ENCODE assay signal across 24 mouse cellular contexts in the genomic region with DNA sequence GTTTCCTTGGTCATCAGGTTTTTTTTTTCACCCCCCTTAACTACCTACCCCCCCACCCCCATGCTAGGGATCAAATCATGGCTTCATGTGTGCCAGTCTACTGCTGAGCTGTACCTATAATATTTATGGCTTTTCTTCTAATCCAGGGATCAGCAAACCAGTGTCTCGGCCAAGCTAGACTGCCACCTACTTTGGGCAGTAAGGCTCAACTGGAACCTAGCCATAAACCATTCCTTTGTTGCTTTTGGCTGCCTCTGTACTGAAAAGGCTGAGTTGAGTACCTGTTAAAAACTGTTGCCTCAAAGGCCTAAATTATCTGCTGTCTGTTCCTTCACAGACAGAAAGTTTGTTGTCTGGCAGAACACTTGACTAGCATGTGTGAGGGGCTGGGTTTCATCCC.
"Had no signal": no experiment of that assay in that cellular context is flagged by ENCODE, and none has a peak within 500 bp of the region (broad histone marks: within the 10 kb centered on the region; RNA-seq: fewer than 3 reads in every experiment).

No protein-coding gene starts in this region.

- H3K4me1 ChIP-seq: hindbrain, embryonic 13.5 days; hindbrain, embryonic 15.5 days; kidney, embryonic 15.5 days; liver, embryonic 12.5 days had no signal

- ATAC-seq: hindbrain, postnatal 0 days; intestine, embryonic 16.5 days; liver, embryonic 12.5 days had no signal

- H3K27me3 ChIP-seq: heart, embryonic 12.5 days; hindbrain, embryonic 13.5 days; hindbrain, embryonic 15.5 days; kidney, embryonic 15.5 days; limb, embryonic 12.5 days; liver, embryonic 12.5 days had no signal

- DNase-seq: gastrocnemius, adult 2 months; gastrocnemius, postnatal 10 days; gastrocnemius, postnatal 25 days; heart, adult 18-20 months; heart, postnatal 10 days; kidney, adult 11 months; kidney, adult 2 months; kidney, adult 9 months; kidney, postnatal 14 days; kidney, postnatal 36 days; layer of hippocampus, adult 9-11 months; layer of hippocampus, postnatal 36 days; left cerebral cortex, postnatal 4 days had no signal

- H3K9me3 ChIP-seq: heart, embryonic 10.5 days; heart, embryonic 12.5 days; hindbrain, embryonic 13.5 days; hindbrain, embryonic 15.5 days; kidney, embryonic 15.5 days; limb, embryonic 12.5 days; liver, embryonic 12.5 days had no signal

- H3K9ac ChIP-seq: heart, embryonic 12.5 days; hindbrain, embryonic 13.5 days; hindbrain, embryonic 15.5 days; kidney, embryonic 15.5 days; limb, embryonic 12.5 days; liver, embryonic 12.5 days; liver, embryonic 14.5 days had no signal

- H3K4me2 ChIP-seq: heart, embryonic 12.5 days; hindbrain, embryonic 13.5 days; hindbrain, embryonic 15.5 days; kidney, embryonic 15.5 days; limb, embryonic 12.5 days; liver, embryonic 12.5 days had no signal

- H3K4me3 ChIP-seq: gastrocnemius, adult 2 months; heart, embryonic 10.5 days; heart, embryonic 12.5 days; hindbrain, embryonic 13.5 days; hindbrain, embryonic 15.5 days; kidney, embryonic 15.5 days; limb, embryonic 12.5 days; liver, embryonic 12.5 days had no signal

- H3K27ac ChIP-seq: gastrocnemius, adult 2 months; heart, embryonic 10.5 days; hindbrain, embryonic 13.5 days; hindbrain, embryonic 15.5 days; hindbrain, postnatal 0 days; kidney, embryonic 15.5 days; kidney, postnatal 0 days; limb, embryonic 12.5 days; liver, embryonic 12.5 days; liver, embryonic 14.5 days had no signal
